Mouse (Mus musculus): ENCODE results near the gene Xylt1.

- TF ChIP-seq POLR2A (IDR thresholded peaks at IDR 0.05; ENCODE audit: control insufficient read depth, extremely low read depth, insufficient read depth, low read length, poor library complexity) (no peak), CTCF (IDR thresholded peaks at IDR 0.05; ENCODE audit: borderline replicate concordance, control insufficient read depth, extremely low read depth, insufficient read depth, low read length, poor library complexity) (no peak)
These were observed 167.5 kb downstream of the Xylt1 start for GRCm38 (mm10) chr7:117548301-117548700.

Measured in thymus, adult 2 months (tissue).